Mouse (Mus musculus): ENCODE data around the gene Mrs2. TPM values are rescaled to one million over a fixed set of nuclear protein-coding genes. Genes with fewer than 3 reads are reported as not detected.
A peak's percentile ranks its signal among the peaks of the same experiment; 100 is the strongest.
"Not testable (repeated sequence)": the region's sequence is repeated elsewhere in the genome, so short reads cannot be mapped to it uniquely, and the experiment has no call there.

Mrs2 gene
- polyA plus RNA-seq, 1 experiment from 2014 or later = 24.5 TPM

- ATAC-seq (ENCODE audit: low FRiP score, low TSS enrichment) = no peak
- no peaks in the 10 kb centered on the region for H3K4me1 ChIP-seq (ENCODE audit: control insufficient read depth, insufficient read depth, low read length)
- 87% methylated on average over 2 of the region's 2 CpGs for WGBS
- H3K27me3 ChIP-seq (ENCODE audit: control insufficient read depth, insufficient read depth, low read length) = no peaks in the 10 kb centered on the region
- H3K27ac ChIP-seq (ENCODE audit: low read depth, low read length) = no peak overlapping the region
- no peak overlapping the region for H3K4me2 ChIP-seq (replicated peaks; ENCODE audit: low read depth, low read length)
- H3K9me3 ChIP-seq (ENCODE audit: control insufficient read depth, low read length) = no peaks in the 10 kb centered on the region
- no peak overlapping the region for H3K9ac ChIP-seq (ENCODE audit: low read depth, low read length)
- H3K4me3 ChIP-seq (ENCODE audit: low read length) = no peak overlapping the region
- peaks cover 83% of the 10 kb centered on the region for H3K36me3 ChIP-seq (ENCODE audit: control insufficient read depth, insufficient read depth, low read length)
Measured at GRCm38 (mm10) chr13:24999538-24999937, 20.6 kb downstream of the Mrs2 start.

GRCm38 (mm10) chr13:24993160-24993559, 27.0 kb downstream of the Mrs2 start:
- H3K9me3 ChIP-seq (ENCODE audit: control insufficient read depth, low read length) = no peaks in the 10 kb centered on the region
- ATAC-seq (ENCODE audit: low FRiP score, low TSS enrichment) = no peak
- no peaks in the 10 kb centered on the region for H3K27me3 ChIP-seq (ENCODE audit: control insufficient read depth, insufficient read depth, low read length)

GRCm38 (mm10) chr13:24989006-24989405, 31.2 kb downstream of the Mrs2 start:
- H3K36me3 ChIP-seq (ENCODE audit: control insufficient read depth, insufficient read depth, low read length) = peaks cover 38% of the 10 kb centered on the region
- no peak overlapping the region for H3K4me3 ChIP-seq (ENCODE audit: low read length)
- H3K27me3 ChIP-seq (ENCODE audit: control insufficient read depth, insufficient read depth, low read length) = no peaks in the 10 kb centered on the region
- no peaks in the 10 kb centered on the region for H3K9me3 ChIP-seq (ENCODE audit: control insufficient read depth, low read length)
- no peak for ATAC-seq (ENCODE audit: low FRiP score, low TSS enrichment)
- no peak overlapping the region for H3K4me2 ChIP-seq (replicated peaks; ENCODE audit: low read depth, low read length)
- no peak overlapping the region for H3K27ac ChIP-seq (ENCODE audit: low read depth, low read length)
- no peak overlapping the region for H3K9ac ChIP-seq (ENCODE audit: low read depth, low read length)
- WGBS = 87% methylated on average over 6 of the region's 6 CpGs
- H3K4me1 ChIP-seq (ENCODE audit: control insufficient read depth, insufficient read depth, low read length) = no peaks in the 10 kb centered on the region

More at GRCm38 (mm10) chr13:24993160-24993559, 27.0 kb downstream of the Mrs2 start:
- Histone ChIP-seq H3K36me3 (ENCODE audit: control insufficient read depth, insufficient read depth, low read length) (peaks cover 78% of the 10 kb centered on the region), H3K4me1 (ENCODE audit: control insufficient read depth, insufficient read depth, low read length) (no peaks in the 10 kb centered on the region), H3K4me2 (replicated peaks; ENCODE audit: low read depth, low read length) (no peak overlapping the region), H3K27ac (ENCODE audit: low read depth, low read length) (no peak overlapping the region), H3K4me3 (ENCODE audit: low read length) (no peak overlapping the region), H3K9ac (ENCODE audit: low read depth, low read length) (no peak overlapping the region)
- WGBS = 53% methylated on average over 2 of the region's 2 CpGs

GRCm38 (mm10) chr13:24988391-24988790, 31.8 kb downstream of the Mrs2 start:
- ATAC-seq (ENCODE audit: low FRiP score, low TSS enrichment) = peak; percentile 73; the same call in 1 of the 2 replicates
- H3K4me2 ChIP-seq (replicated peaks; ENCODE audit: low read depth, low read length) = no peak overlapping the region

GRCm38 (mm10) chr13:24985435-24985834, 34.7 kb downstream of the Mrs2 start:
- Histone ChIP-seq H3K4me2 (replicated peaks; ENCODE audit: low read depth, low read length) (no peak overlapping the region), H3K9ac (ENCODE audit: low read depth, low read length) (no peak overlapping the region), H3K4me3 (ENCODE audit: low read length) (no peak overlapping the region), H3K36me3 (ENCODE audit: control insufficient read depth, insufficient read depth, low read length) (peaks cover 13% of the 10 kb centered on the region), H3K4me1 (ENCODE audit: control insufficient read depth, insufficient read depth, low read length) (no peaks in the 10 kb centered on the region), H3K27me3 (ENCODE audit: control insufficient read depth, insufficient read depth, low read length) (no peaks in the 10 kb centered on the region), H3K9me3 (ENCODE audit: control insufficient read depth, low read length) (no peaks in the 10 kb centered on the region), H3K27ac (ENCODE audit: low read depth, low read length) (no peak overlapping the region)
- no peak for ATAC-seq (ENCODE audit: low FRiP score, low TSS enrichment)
- WGBS = 81% methylated on average over 2 of the region's 2 CpGs

More at GRCm38 (mm10) chr13:24988391-24988790, 31.8 kb downstream of the Mrs2 start:
- Histone ChIP-seq H3K27me3 (ENCODE audit: control insufficient read depth, insufficient read depth, low read length) (no peaks in the 10 kb centered on the region), H3K4me3 (ENCODE audit: low read length) (no peak overlapping the region), H3K9me3 (ENCODE audit: control insufficient read depth, low read length) (no peaks in the 10 kb centered on the region), H3K36me3 (ENCODE audit: control insufficient read depth, insufficient read depth, low read length) (peaks cover 32% of the 10 kb centered on the region), H3K9ac (ENCODE audit: low read depth, low read length) (no peak overlapping the region), H3K4me1 (ENCODE audit: control insufficient read depth, insufficient read depth, low read length) (no peaks in the 10 kb centered on the region), H3K27ac (ENCODE audit: low read depth, low read length) (no peak overlapping the region)
- 40% methylated on average over 7 of the region's 7 CpGs for WGBS

- 86% methylated on average over 6 of the region's 6 CpGs for WGBS
Measured at GRCm38 (mm10) chr13:24981031-24981430, 39.1 kb downstream of the Mrs2 start.

GRCm38 (mm10) chr13:24977820-24978342, 42.3 kb downstream of the Mrs2 start:
- H3K4me1 ChIP-seq (ENCODE audit: control insufficient read depth, insufficient read depth, low read length) = no peaks in the 10 kb centered on the region
- no peak overlapping the region for H3K4me2 ChIP-seq (replicated peaks; ENCODE audit: low read depth, low read length)
- 86% methylated on average over 5 of the region's 5 CpGs for WGBS
- H3K9me3 ChIP-seq (ENCODE audit: control insufficient read depth, low read length) = no peaks in the 10 kb centered on the region
- no peak for ATAC-seq (ENCODE audit: low FRiP score, low TSS enrichment)
- H3K4me3 ChIP-seq (ENCODE audit: low read length) = no peak overlapping the region
- no peak overlapping the region for H3K9ac ChIP-seq (ENCODE audit: low read depth, low read length)
- no peaks in the 10 kb centered on the region for H3K27me3 ChIP-seq (ENCODE audit: control insufficient read depth, insufficient read depth, low read length)
- H3K36me3 ChIP-seq (ENCODE audit: control insufficient read depth, insufficient read depth, low read length) = no peaks in the 10 kb centered on the region
- no peak overlapping the region for H3K27ac ChIP-seq (ENCODE audit: low read depth, low read length)

More at GRCm38 (mm10) chr13:24981031-24981430, 39.1 kb downstream of the Mrs2 start:
- Histone ChIP-seq H3K36me3 (ENCODE audit: control insufficient read depth, insufficient read depth, low read length) (no peaks in the 10 kb centered on the region), H3K4me3 (ENCODE audit: low read length) (no peak overlapping the region), H3K4me1 (ENCODE audit: control insufficient read depth, insufficient read depth, low read length) (no peaks in the 10 kb centered on the region), H3K4me2 (replicated peaks; ENCODE audit: low read depth, low read length) (no peak overlapping the region), H3K27me3 (ENCODE audit: control insufficient read depth, insufficient read depth, low read length) (no peaks in the 10 kb centered on the region), H3K9me3 (ENCODE audit: control insufficient read depth, low read length) (no peaks in the 10 kb centered on the region), H3K9ac (ENCODE audit: low read depth, low read length) (no peak overlapping the region), H3K27ac (ENCODE audit: low read depth, low read length) (no peak overlapping the region)
- no peak for ATAC-seq (ENCODE audit: low FRiP score, low TSS enrichment)

GRCm38 (mm10) chr13:24976384-24976783, 43.8 kb downstream of the Mrs2 start:
- Histone ChIP-seq H3K4me2 (replicated peaks; ENCODE audit: low read depth, low read length) (no peak overlapping the region), H3K36me3 (ENCODE audit: control insufficient read depth, insufficient read depth, low read length) (no peaks in the 10 kb centered on the region), H3K4me3 (ENCODE audit: low read length) (no peak overlapping the region), H3K27ac (ENCODE audit: low read depth, low read length) (no peak overlapping the region), H3K9me3 (ENCODE audit: control insufficient read depth, low read length) (no peaks in the 10 kb centered on the region), H3K9ac (ENCODE audit: low read depth, low read length) (no peak overlapping the region), H3K27me3 (ENCODE audit: control insufficient read depth, insufficient read depth, low read length) (no peaks in the 10 kb centered on the region), H3K4me1 (ENCODE audit: control insufficient read depth, insufficient read depth, low read length) (no peaks in the 10 kb centered on the region)
- no peak for ATAC-seq (ENCODE audit: low FRiP score, low TSS enrichment)
- WGBS = 80% methylated on average over 4 of the region's 4 CpGs

- not testable (repeated sequence) for H3K4me1 ChIP-seq (ENCODE audit: control insufficient read depth, insufficient read depth, low read length); H3K36me3 ChIP-seq (ENCODE audit: control insufficient read depth, insufficient read depth, low read length)
Measured at GRCm38 (mm10) chr13:24971776-24972175, 48.4 kb downstream of the Mrs2 start.

More at GRCm38 (mm10) chr13:24971776-24972175, 48.4 kb downstream of the Mrs2 start:
- not testable (repeated sequence) for H3K4me2 ChIP-seq (replicated peaks; ENCODE audit: low read depth, low read length); ATAC-seq (ENCODE audit: low FRiP score, low TSS enrichment); H3K9ac ChIP-seq (ENCODE audit: low read depth, low read length); H3K9me3 ChIP-seq (ENCODE audit: control insufficient read depth, low read length); H3K4me3 ChIP-seq (ENCODE audit: low read length); H3K27me3 ChIP-seq (ENCODE audit: control insufficient read depth, insufficient read depth, low read length); H3K27ac ChIP-seq (ENCODE audit: low read depth, low read length)
- WGBS = 85% methylated on average over 3 of the region's 3 CpGs

All from kidney, embryonic 14.5 days (tissue).